Mouse (Mus musculus): ENCODE measurements around the gene AI467606.
A peak's percentile ranks its signal among the peaks of the same experiment; 100 is the strongest.
"Not testable (repeated sequence)": the region's sequence is repeated elsewhere in the genome, so short reads cannot be mapped to it uniquely, and the experiment has no call there.

Gene AI467606

GRCm38 (mm10) chr7:127091114-127091896 lies at the start of gene AI467606:
AI467606 (plus strand) TSS chr7:127091359.
- DNase-seq (ENCODE audit: low spot score) = peak; percentile 47

GRCm38 (mm10) chr7:127041851-127042672 lies 49.1 kb upstream of the AI467606 start, which contains the start of gene Kif22:
Kif22 (minus strand) TSS chr7:127042471.
- peak; percentile 88 for DNase-seq (ENCODE audit: low spot score)

- no peak for DNase-seq (ENCODE audit: low spot score)
Observed at GRCm38 (mm10) chr7:127055026-127055585, 36.1 kb upstream of the AI467606 start.

DNA sequence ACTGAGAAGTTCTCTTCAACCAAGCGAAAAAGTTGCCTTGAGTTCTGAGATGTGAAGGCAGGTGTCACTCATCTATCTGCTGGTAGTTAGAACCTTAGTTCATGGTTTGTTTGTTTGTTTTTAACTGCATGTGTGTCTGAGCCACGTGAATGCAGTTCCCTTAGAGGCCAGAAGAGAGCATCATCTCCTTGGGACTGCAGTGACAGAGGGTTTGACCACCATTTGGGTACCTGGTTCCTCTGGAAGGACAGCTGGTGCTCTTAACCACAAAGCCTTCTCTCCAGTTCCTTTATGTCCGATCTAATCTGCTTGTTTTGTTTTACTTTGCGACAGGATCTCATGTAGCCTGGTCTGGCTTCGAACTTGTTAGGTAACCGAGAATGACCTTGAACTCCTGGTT lies 25.6 kb upstream of the AI467606 start:
- DNase-seq (ENCODE audit: low spot score) = no peak

GRCm38 (mm10) chr7:127066317-127066716 lies 24.8 kb upstream of the AI467606 start:
- DNase-seq (ENCODE audit: low spot score) = no peak

DNA sequence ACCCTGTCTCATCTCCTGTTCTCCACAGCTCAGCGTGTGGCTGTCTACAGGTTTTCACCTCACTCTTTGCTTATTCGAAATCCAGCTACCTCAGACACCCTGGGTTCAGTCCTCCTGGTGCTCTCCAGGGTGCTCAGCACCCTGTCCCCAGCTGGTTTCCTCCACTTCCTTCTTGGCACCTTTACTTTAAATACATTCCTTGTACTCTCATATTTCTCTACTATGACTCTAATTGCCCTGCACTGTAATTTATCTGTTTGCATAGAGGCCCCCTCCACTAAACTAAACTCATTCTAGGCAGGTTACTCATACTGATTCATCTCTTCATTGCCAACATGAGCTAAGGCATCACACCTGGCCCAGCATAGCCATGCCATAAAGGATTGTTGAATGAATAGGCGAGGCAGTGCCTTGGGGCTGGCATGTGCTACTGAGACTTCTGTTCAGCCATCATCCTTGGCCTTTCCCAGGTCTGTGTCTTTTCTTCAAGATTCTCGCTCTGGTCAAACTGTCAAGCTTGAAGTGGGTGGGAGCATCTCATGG lies 20.2 kb upstream of the AI467606 start:
- DNase-seq (ENCODE audit: low spot score) = no peak

DNA sequence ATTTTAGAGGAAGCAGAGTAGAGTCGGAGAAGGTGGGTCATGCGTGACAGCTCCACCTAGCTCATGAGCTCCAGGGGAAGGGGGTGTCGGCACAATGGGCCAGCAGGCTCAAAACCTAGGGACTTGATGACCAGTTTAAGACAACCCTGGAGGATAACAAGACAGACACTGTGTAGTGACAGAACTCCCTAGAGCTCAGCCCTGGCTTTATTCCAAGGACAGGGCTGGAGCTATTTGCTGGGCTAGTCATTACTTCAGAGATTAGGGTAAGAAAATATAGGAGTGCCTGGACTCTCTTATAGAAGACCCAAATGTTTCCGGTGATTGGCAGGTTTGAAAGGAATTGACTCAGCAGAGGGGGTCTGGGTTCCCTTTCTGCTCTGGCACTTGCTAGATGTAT lies 17.9 kb upstream of the AI467606 start:
- no peak for DNase-seq (ENCODE audit: low spot score)

DNA sequence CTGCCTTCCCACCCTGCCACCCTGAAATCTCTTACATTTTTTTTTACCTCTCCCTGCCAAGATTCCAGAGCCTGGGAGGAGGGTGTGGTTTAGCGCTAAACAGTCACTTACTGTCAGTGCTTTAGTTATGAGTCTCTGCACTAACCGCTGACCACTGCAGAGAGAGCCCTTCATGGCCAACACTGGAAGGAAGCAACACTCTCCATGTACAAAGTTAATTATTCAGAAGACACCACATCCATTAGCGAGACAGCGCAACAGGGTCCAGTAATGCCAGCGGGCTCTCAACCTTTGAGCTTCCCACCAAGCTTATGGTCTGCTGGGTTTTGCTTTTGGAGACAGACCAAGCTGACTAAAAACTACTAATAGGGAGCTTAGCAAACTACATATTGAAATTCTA lies 15.0 kb upstream of the AI467606 start:
- DNase-seq (ENCODE audit: low spot score) = no peak

DNA sequence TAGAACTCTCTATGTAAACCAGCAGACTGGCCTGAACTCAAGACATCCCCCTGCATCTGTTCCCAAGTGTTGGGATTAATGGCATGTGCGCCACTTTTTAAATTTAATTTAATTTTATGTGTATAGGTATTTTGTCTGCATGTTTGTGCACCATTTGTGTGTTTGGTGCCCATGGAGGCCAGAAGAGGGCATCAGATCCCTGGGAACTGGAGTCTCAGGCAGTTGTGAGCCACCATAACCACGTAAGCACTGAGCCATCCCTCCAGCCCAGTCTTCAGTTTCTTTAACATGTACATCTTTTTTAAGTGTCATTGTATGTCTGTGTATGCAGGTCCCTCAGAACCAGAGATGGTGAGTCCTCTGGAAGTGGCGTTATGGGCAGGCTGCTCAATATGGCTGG lies 13.5 kb upstream of the AI467606 start:
- DNase-seq (ENCODE audit: low spot score) = no peak

- no peak for DNase-seq (ENCODE audit: low spot score)
Observed at GRCm38 (mm10) chr7:127080045-127080444, 11.1 kb upstream of the AI467606 start.

GRCm38 (mm10) chr7:127082271-127082670 lies 8.9 kb upstream of the AI467606 start:
- DNase-seq (ENCODE audit: low spot score) = no peak

DNA sequence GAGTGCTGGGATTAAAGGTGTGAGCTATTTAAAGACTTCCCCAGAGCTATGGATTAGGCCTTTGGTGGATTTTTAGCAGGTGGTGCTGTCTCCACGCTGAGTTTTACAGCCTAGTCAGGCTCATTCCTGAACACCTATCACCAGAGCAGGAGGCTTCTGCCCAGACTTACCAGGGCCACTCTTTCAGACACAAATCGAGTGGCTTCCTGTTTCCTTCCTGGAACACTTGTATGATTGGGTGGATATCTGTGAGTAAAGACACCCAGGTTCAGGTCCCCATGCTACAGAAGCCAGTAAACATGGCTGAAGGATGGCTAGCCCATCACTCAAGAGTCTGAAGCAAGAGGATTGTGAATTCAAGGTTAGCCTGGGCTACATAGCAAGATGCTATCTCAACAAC lies 8.2 kb upstream of the AI467606 start:
- no peak for DNase-seq (ENCODE audit: low spot score)

GRCm38 (mm10) chr7:127083689-127084088 lies 7.5 kb upstream of the AI467606 start:
- no peak for DNase-seq (ENCODE audit: low spot score)

- DNase-seq (ENCODE audit: low spot score) = no peak
Observed at GRCm38 (mm10) chr7:127084794-127085193, 6.4 kb upstream of the AI467606 start.

DNA sequence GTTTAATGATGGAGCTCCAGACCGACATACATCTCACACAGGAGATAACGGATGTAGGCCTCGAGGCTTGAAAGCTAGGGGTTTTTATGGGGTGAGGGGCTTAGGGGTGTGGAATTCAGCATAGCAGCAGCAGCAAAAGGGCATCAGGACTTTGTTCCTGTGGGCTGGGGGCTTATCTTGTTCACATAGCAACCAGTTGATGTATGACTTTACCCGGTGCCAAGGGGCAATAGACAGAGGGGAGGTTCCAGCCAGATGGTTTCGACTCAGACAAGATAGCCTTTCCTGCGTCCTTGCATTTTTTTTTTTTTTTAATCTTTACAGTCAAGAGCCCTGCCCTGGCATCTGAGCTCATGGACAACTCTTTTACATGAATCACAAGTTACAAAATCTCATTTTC lies 5.4 kb upstream of the AI467606 start:
- not testable (repeated sequence) for DNase-seq (ENCODE audit: low spot score)

GRCm38 (mm10) chr7:127087278-127088010 lies 3.7 kb upstream of the AI467606 start, which contains the start of gene Zg16:
Zg16 (minus strand) TSS chr7:127087328.
- not testable (repeated sequence) for DNase-seq (ENCODE audit: low spot score)

GRCm38 (mm10) chr7:127088083-127088482 lies 3.1 kb upstream of the AI467606 start:
- no peak for DNase-seq (ENCODE audit: low spot score)

DNA sequence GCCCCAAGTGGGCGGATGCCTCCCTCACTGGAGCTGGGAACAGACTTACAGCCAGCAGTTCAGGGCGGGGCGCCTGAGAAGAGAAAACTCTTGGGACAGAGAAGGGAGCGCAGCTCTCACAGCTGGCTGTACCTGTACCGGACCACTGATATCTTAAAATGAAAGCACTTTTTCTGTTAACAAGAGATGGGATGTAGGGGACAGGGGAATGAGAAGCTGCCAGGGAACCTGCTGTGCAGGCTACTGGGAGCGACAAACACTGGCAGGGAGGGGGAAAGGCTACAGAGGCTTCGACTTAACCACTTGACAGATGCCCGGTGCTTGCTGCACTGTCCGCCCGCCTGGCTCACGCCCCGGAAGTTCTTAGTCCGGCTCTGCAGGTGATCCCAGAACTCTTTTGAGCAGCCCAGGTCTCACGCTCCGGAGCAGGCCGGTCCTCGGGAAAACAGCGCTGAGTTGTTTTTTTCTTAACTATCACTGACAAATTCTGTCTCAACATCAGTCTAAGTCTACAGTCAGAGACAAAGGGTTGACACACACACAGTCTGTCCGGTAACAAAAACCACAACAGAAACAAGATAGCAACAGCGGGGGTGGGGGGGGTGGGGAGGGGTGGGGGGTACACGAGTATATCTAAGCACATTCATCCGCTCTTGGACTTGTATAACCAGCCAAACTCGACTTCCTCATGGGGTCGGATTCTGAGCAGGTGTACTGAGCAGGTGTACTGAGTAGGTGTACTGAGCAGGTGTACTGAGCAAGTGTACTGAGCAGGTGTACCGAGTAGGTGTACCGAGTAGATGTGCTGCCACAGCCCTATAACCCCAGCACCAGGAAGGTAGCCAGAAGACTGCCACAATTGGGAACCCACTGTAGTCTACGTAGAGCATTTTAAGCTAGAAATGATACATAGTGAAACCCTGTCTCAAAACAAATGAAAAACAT lies 2.0 kb upstream of the AI467606 start:
- no peak for DNase-seq (ENCODE audit: low spot score)

DNA sequence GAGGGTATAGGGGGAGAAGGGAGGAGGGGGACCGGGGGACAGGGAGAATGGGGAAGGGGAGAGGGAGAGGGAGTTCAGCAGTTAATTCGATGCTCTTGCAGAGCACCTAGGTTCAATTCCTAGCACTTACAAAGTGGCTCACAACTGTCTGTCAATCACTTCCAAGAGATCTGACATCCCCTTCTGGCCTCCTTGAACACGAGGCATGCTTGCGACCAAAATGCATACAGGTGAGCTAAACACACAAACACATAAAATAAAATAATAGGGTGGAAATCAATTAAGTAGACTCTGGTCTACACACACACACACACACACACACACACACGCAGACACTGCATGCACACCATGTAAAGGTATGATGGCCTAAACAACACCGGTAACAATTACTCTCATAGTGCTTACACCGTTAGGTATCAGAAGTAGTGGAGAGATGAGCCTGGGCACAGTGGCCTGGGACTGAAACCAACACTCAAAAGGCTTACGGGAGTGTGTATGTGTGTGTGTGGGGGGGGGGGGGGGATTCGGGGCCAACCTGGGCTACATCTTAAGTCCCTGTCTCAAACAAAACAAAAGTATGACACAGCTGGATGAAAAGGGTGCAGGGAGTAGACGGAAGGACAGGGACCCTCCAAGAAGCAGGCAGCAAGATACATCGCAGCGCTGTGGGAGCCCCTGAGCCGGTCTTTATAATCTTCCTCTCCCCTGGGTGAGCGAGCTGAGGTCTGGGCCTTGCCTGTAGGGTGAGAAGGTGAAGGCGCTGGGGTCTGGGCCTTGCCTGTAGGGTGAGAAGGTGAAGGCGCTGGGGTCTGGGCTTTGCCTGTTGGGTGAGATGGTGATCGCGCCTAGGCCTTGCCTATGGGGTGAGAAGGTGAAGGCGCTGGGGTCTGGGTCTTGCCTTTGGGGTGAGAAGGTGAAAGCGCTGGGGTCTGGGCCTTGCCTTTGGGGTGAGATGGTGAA lies 725 bp upstream of the AI467606 start:
- no peak for DNase-seq (ENCODE audit: low spot score)

All from layer of hippocampus, adult 11-12 months (tissue).